Mouse (Mus musculus): ENCODE data around the gene Gm28043. TPM values are rescaled to one million over a fixed set of nuclear protein-coding genes. Genes with fewer than 3 reads are reported as not detected.
"Not testable (repeated sequence)": the region's sequence is repeated elsewhere in the genome, so short reads cannot be mapped to it uniquely, and the experiment has no call there.

Gene Gm28043
- polyA plus RNA-seq, 1 experiment from 2014 or later = 4.0 TPM

DNA sequence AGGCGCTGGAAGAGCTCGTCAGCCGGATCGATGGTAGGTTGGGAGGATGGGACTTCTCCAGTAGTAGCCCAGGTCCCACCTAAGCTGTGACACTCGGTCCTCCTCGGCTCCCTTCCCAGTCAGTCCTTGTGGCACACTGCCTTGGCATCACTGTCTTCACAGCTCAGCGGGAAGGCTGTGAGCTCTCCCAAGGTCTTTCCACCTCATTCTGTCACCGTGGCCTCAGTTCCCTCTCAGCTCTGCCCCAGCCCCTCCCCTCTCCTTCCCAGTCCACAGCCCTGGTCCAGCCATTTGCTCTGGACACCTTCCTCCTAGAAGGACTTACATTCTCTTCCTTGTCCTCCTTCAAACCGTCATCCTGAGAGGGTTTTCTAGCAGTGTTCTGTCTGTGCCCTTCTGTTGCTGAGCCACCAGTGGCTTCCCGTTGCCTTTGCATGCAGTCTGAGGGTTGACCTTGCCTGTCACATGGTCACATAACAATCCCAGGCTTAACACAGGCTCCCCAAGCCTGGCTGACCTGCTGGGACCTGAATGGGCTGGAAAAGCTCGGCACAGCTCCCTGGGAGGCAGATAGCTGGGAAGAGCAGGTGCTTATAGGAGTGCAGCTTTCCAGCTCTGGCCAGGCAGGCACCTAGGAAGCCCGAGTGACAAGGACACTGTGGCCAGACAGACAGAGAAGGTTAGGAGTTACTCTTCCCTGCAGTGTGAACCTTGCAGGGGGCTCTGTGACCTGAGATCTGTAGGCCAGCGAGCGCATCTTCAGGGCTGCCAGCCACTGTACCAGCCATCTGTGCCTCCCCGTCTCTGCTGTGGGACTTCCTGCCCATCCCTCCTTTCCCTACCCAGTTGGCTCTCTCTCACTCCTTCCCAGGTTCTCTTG lies 18.5 kb upstream of the Gm28043 start:
- ATAC-seq = no peak
- no peak overlapping the region for H3K4me3 ChIP-seq
- peaks cover 16% of the 10 kb centered on the region; the same call in 1 of the 2 replicates for H3K4me1 ChIP-seq
- peaks cover 59% of the 10 kb centered on the region for H3K36me3 ChIP-seq (ENCODE audit: poor library complexity, severe bottlenecking)
- H3K27ac ChIP-seq = no peak overlapping the region
- H3K9me3 ChIP-seq (replicated peaks) = no peaks in the 10 kb centered on the region
- no peaks in the 10 kb centered on the region for H3K27me3 ChIP-seq
- WGBS = 84% methylated on average over 15 of the region's 15 CpGs
- H3K4me2 ChIP-seq = no peak overlapping the region
- no peak overlapping the region for H3K9ac ChIP-seq

DNA sequence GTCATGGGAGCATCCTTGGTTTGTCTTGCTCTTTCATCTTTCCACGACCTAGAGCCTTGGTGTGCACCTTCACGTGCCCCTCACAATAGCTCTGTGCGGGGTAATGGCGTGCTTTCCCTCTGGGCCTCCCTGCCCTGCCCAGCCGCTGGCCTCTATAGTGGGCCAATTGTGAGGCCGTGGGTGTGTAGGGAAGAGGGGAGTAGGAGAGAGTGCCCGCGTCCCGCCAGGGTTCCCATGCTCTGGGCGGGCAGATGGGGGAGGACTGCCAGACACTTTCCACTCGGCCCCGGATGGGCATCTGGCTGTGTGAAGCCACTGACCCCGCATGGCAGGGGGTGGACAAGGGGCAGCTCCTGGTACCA lies 17.9 kb upstream of the Gm28043 start:
- Histone ChIP-seq H3K4me3 (no peak overlapping the region), H3K36me3 (ENCODE audit: poor library complexity, severe bottlenecking) (peaks cover 61% of the 10 kb centered on the region), H3K27me3 (no peaks in the 10 kb centered on the region), H3K4me1 (peaks cover 16% of the 10 kb centered on the region; the same call in 1 of the 2 replicates), H3K4me2 (no peak overlapping the region), H3K9ac (no peak overlapping the region), H3K9me3 (replicated peaks) (no peaks in the 10 kb centered on the region), H3K27ac (no peak overlapping the region)
- WGBS = 79% methylated on average over 13 of the region's 13 CpGs
- ATAC-seq = no peak

- no peak overlapping the region for H3K4me2 ChIP-seq
- H3K9ac ChIP-seq = no peak overlapping the region
- H3K27me3 ChIP-seq = no peaks in the 10 kb centered on the region
- no peak overlapping the region for H3K27ac ChIP-seq
- 94% methylated on average over 14 of the region's 14 CpGs for WGBS
- no peaks in the 10 kb centered on the region for H3K9me3 ChIP-seq (replicated peaks)
- no peak for ATAC-seq
- peaks cover 16% of the 10 kb centered on the region; the same call in 1 of the 2 replicates for H3K4me1 ChIP-seq
- H3K4me3 ChIP-seq = no peak overlapping the region
- peaks cover 71% of the 10 kb centered on the region for H3K36me3 ChIP-seq (ENCODE audit: poor library complexity, severe bottlenecking)
Observed at GRCm38 (mm10) chr17:29599051-29599450, 15.6 kb upstream of the Gm28043 start.

GRCm38 (mm10) chr17:29599537-29599936 lies 15.1 kb upstream of the Gm28043 start:
- Histone ChIP-seq H3K36me3 (ENCODE audit: poor library complexity, severe bottlenecking) (peaks cover 69% of the 10 kb centered on the region), H3K9ac (no peak overlapping the region), H3K27ac (no peak overlapping the region), H3K27me3 (no peaks in the 10 kb centered on the region), H3K4me2 (no peak overlapping the region), H3K4me1 (peaks cover 16% of the 10 kb centered on the region; the same call in 1 of the 2 replicates), H3K4me3 (no peak overlapping the region), H3K9me3 (replicated peaks) (no peaks in the 10 kb centered on the region)
- WGBS = 94% methylated on average over 8 of the region's 8 CpGs
- ATAC-seq = no peak

GRCm38 (mm10) chr17:29601391-29601790 lies 13.3 kb upstream of the Gm28043 start:
- WGBS = 89% methylated on average over 4 of the region's 4 CpGs
- H3K27ac ChIP-seq = no peak overlapping the region

GRCm38 (mm10) chr17:29603283-29603682 lies 11.4 kb upstream of the Gm28043 start:
- H3K4me1 ChIP-seq = no peaks in the 10 kb centered on the region
- WGBS = 26% methylated on average over 6 of the region's 6 CpGs
- no peak overlapping the region for H3K9ac ChIP-seq
- H3K27me3 ChIP-seq = no peaks in the 10 kb centered on the region
- peaks cover 59% of the 10 kb centered on the region for H3K36me3 ChIP-seq (ENCODE audit: poor library complexity, severe bottlenecking)
- no peak overlapping the region for H3K4me3 ChIP-seq
- 0 out of 2 replicates have a peak, but pooled peaks have one; percentile 50 for ATAC-seq
- H3K4me2 ChIP-seq = no peak overlapping the region
- no peaks in the 10 kb centered on the region for H3K9me3 ChIP-seq (replicated peaks)
- no peak overlapping the region for H3K27ac ChIP-seq

More at GRCm38 (mm10) chr17:29601391-29601790, 13.3 kb upstream of the Gm28043 start:
- peaks cover 65% of the 10 kb centered on the region for H3K36me3 ChIP-seq (ENCODE audit: poor library complexity, severe bottlenecking)
- H3K27me3 ChIP-seq = no peaks in the 10 kb centered on the region
- no peak overlapping the region for H3K9ac ChIP-seq
- H3K4me2 ChIP-seq = no peak overlapping the region
- ATAC-seq = no peak
- no peak overlapping the region for H3K4me3 ChIP-seq
- H3K4me1 ChIP-seq = peaks cover 11% of the 10 kb centered on the region; the same call in 1 of the 2 replicates
- H3K9me3 ChIP-seq (replicated peaks) = no peaks in the 10 kb centered on the region

DNA sequence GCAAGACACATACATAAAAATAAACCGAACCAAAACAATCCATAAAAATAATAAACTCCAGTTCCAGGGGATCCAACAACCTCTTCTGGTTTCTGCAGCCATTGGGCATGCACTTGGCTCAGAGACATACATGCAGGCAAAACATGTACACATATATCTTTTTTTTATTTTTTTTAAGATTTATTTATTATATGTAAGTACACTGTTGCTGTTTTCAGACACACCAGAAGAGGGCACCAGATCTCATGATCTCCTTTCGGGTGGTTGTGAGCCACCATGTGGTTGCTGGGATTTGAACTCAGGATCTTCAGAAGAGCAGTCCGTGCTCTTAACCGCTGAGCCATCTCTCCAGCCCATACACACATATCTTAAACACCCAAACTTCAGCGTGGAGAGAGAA lies 1.2 kb upstream of the Gm28043 start:
- Histone ChIP-seq H3K4me1 (peaks cover 28% of the 10 kb centered on the region), H3K36me3 (ENCODE audit: poor library complexity, severe bottlenecking) (peaks cover 14% of the 10 kb centered on the region)
- H3K4me3 ChIP-seq; H3K9me3 ChIP-seq (replicated peaks); H3K9ac ChIP-seq; H3K27me3 ChIP-seq; ATAC-seq; H3K4me2 ChIP-seq; H3K27ac ChIP-seq: not testable (repeated sequence)
- 85% methylated on average over 5 of the region's 5 CpGs for WGBS

- Histone ChIP-seq H3K4me3 (peak overlapping the region; percentile 90), H3K4me1 (peaks cover 28% of the 10 kb centered on the region), H3K9ac (peak overlapping the region; percentile 99), H3K4me2 (peak overlapping the region; percentile 84), H3K27me3 (no peaks in the 10 kb centered on the region), H3K36me3 (ENCODE audit: poor library complexity, severe bottlenecking) (peaks cover 24% of the 10 kb centered on the region), H3K9me3 (replicated peaks) (no peaks in the 10 kb centered on the region), H3K27ac (peak overlapping the region; percentile 96)
- WGBS = 0% methylated on average over 38 of the region's 43 CpGs
- no peak; the same call in none of the 2 replicates for ATAC-seq
Observed at GRCm38 (mm10) chr17:29615024-29615551, 412 bp downstream of the Gm28043 start.

DNA sequence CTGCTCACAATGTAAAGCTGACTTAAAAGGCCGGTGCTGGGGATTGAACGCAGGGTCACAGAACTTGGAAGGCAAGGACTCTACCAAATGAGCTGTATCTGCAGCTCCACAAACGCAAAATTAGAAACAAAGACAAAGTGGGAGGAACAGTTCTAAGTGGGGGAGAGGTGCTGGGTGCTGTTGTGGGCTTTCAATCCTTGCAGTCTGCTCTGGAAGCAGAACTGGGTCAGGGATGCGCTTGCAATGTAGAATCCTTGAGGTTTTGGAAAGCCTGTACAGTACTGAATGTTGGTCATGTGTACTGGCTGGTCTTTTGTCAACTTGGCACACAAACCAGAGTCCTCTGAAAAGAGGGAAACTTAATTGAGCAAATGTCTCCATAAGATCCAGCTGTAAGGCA lies 940 bp downstream of the Gm28043 start:
- Histone ChIP-seq H3K36me3 (ENCODE audit: poor library complexity, severe bottlenecking) (peaks cover 28% of the 10 kb centered on the region), H3K27ac (peak overlapping the region; percentile 96), H3K27me3 (no peaks in the 10 kb centered on the region), H3K9me3 (replicated peaks) (no peaks in the 10 kb centered on the region), H3K4me3 (peak overlapping the region; percentile 90), H3K9ac (peak overlapping the region; percentile 99), H3K4me2 (peak overlapping the region; percentile 84), H3K4me1 (peaks cover 28% of the 10 kb centered on the region)
- 5% methylated on average over 4 of the region's 4 CpGs for WGBS
- no peak for ATAC-seq

DNA sequence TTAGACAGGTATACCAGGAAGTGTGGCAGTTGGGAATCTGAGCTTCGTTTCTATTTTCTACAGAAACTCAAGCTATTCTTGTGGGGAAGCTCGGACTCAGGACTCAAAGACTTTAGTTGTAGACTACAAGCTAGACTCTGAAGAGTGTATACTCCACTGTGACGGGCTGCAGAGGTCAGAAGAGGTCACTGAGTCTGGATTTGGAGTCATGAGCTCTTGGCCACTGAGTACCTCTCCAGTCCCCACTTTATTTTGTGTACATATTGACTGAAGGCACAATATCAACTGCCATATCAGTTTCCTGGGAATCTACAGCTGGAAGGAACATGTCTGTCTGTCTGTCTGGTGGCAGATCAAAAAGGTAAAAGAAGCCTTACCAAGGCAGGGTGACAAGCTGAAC lies 4.6 kb downstream of the Gm28043 start:
- Histone ChIP-seq H3K9ac (no peak overlapping the region), H3K27ac (no peak overlapping the region), H3K4me2 (no peak overlapping the region), H3K9me3 (replicated peaks) (no peaks in the 10 kb centered on the region), H3K4me1 (peaks cover 28% of the 10 kb centered on the region), H3K4me3 (no peak overlapping the region), H3K36me3 (ENCODE audit: poor library complexity, severe bottlenecking) (peaks cover 64% of the 10 kb centered on the region), H3K27me3 (no peaks in the 10 kb centered on the region)
- WGBS = 91% methylated on average over 3 of the region's 3 CpGs
- no peak for ATAC-seq

- H3K9me3 ChIP-seq (replicated peaks) = no peaks in the 10 kb centered on the region
- H3K27me3 ChIP-seq = no peaks in the 10 kb centered on the region
- no peak for ATAC-seq
- H3K36me3 ChIP-seq (ENCODE audit: poor library complexity, severe bottlenecking) = peaks cover 98% of the 10 kb centered on the region
- H3K9ac ChIP-seq = no peak overlapping the region
- WGBS = 94% methylated on average over 8 of the region's 8 CpGs
- H3K4me2 ChIP-seq = no peak overlapping the region
- no peak overlapping the region for H3K4me3 ChIP-seq
- H3K27ac ChIP-seq = no peak overlapping the region
- no peaks in the 10 kb centered on the region for H3K4me1 ChIP-seq
Observed at GRCm38 (mm10) chr17:29623488-29623887, 8.8 kb downstream of the Gm28043 start.

- no peak for ATAC-seq
- Histone ChIP-seq H3K27me3 (no peaks in the 10 kb centered on the region), H3K36me3 (ENCODE audit: poor library complexity, severe bottlenecking) (peaks cover 97% of the 10 kb centered on the region), H3K9me3 (replicated peaks) (no peaks in the 10 kb centered on the region), H3K9ac (no peak overlapping the region), H3K27ac (no peak overlapping the region), H3K4me1 (no peaks in the 10 kb centered on the region), H3K4me2 (no peak overlapping the region), H3K4me3 (no peak overlapping the region)
- WGBS = 90% methylated on average over 9 of the region's 9 CpGs
Observed at GRCm38 (mm10) chr17:29627285-29627684, 12.6 kb downstream of the Gm28043 start.

Measured in forebrain, embryonic 13.5 days (tissue).